Mouse (Mus musculus): ENCODE measurements around the gene Ugcg. TPM values are rescaled to one million over a fixed set of nuclear protein-coding genes. Genes with fewer than 3 reads are reported as not detected.
A peak's percentile ranks its signal among the peaks of the same experiment; 100 is the strongest.

Ugcg gene
- total RNA-seq, 2 experiments from 2014 or later, result 5.7 to 6.6 TPM

DNA sequence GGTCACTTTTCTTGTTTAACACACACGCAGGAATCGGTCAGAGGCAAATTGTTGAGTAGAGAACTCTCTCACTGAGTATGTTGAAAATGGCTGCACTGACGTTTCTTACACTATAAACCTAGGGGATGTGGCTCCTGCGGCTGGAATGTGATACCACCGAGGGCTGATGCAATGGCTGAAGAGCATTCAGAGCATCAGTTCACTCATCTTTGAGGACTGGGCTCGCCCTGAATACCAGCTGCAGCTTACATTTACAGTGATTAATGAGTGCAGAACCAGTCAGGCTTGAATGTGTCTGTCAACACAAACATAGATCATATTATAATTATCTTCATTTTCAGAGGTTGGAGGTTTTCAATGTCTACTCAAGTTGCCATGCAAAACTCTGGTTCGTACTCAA lies 29.1 kb downstream of the Ugcg start:
- DNase-seq, result no peak
- intact Hi-C loops (cut with DNase I), result no loop called here

DNA sequence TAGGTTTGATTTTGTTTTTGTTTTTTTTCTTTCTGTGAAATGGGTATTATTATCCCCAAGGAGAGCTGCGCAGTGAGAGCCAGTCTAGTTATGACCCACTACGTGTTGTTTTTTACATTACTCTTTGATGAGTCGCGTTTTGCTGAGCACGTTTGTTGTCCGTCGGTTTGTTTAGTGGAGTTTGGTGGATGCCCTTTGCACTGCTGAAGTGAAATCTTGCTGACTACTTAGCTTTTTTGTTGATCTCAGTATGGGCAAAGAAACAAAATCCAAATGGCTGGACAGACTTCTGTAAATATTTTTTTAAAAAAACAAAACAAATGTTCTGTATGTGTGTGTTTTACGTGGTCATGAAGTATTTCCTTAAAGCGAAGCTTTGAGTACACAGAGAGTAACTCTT lies 33.2 kb downstream of the Ugcg start:
- no peak for DNase-seq
- intact Hi-C loops (cut with DNase I), result no loop called here

DNA sequence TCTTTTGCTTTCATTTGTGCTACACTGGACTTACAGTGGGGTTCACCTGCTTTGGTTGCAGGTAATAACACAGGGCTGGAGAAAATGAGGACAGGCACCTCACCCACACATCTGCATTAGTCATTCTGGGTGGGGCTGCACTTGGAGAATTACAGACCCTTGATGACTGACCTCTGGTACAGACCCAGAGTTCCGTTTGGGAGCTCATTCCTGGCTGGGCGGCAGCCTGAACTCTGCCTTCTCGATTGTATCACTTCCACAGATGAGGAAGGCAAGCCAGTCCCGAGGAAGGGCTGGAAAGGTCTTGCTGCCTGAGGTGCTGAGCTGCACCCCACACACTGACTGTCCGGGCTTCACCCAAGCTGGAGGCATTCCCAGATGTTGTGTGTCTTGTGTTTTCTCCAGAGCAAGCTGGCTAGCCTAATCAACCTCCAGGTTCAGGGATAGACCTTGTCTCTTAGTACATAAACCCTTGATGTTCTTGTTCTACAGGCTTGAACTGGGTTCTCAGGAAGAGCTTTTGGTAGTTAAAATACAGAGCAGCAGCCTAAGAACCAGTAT lies 34.1 kb downstream of the Ugcg start:
- intact Hi-C loops (cut with DNase I), result no loop called here
- DNase-seq, result peak in 1 of 2 experiments; percentile 24

DNA sequence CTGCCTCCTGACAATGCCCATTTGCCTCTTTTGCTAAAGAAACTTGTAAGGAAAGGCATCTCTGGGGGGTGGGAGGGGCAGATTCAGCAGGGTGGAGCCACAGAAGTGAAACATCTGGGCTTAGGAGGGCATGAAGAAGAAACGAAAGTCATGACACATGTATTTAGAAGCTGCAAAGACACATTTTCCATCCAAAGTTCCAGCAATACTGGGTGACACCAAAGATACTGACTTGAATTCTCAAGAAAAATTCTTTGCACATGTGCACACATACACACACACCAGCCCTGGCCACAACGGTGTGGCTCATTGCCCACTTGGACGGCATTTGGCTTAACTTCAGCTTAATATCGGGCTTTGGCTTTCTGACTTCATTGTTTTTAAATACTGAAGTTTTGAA lies 35.8 kb downstream of the Ugcg start:
- intact Hi-C loops (cut with DNase I), result no loop called here
- DNase-seq, result peak in 1 of 2 experiments; percentile 24

DNA sequence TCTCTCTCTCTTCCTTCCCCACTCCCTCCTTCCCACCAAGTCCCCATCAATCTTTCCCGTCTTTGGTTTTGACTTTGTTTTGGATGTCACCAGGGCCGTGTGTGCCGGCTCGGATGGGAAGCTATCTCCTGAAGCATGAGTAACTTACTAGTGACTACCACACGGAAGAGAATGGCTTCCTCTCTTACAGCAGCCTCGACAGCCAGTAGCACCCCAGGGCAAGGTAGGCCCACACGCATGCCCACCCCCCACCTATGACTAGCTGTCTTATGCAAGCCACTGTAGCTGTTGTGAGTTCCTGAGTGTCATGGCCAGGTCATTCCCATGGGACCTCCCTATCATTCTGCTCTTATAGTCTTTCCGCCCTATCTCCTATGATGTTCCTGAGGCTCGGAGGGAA lies 38.0 kb downstream of the Ugcg start:
- intact Hi-C loops (cut with DNase I), result no loop called here
- DNase-seq, result no peak

DNA sequence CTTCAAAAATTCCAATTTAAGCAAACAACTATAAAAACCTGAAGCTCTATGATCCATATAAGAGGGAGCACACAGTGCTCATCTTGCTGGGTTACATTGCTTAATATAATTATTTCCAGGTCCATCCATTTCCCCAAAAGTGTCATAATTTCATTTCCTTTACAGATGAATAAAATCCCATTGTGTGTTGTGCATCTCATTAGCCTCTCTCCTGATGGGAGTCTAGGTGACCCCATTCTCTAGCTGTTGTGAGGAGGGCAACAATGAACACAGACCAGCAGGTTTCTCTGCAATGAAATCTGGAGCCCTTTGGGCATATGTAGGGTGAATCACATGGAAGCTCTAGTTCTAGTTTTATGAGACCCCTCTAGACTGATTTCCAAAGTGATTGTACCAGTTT lies 39.9 kb downstream of the Ugcg start:
- no peak for DNase-seq
- intact Hi-C loops (cut with DNase I), result no loop called here

DNA sequence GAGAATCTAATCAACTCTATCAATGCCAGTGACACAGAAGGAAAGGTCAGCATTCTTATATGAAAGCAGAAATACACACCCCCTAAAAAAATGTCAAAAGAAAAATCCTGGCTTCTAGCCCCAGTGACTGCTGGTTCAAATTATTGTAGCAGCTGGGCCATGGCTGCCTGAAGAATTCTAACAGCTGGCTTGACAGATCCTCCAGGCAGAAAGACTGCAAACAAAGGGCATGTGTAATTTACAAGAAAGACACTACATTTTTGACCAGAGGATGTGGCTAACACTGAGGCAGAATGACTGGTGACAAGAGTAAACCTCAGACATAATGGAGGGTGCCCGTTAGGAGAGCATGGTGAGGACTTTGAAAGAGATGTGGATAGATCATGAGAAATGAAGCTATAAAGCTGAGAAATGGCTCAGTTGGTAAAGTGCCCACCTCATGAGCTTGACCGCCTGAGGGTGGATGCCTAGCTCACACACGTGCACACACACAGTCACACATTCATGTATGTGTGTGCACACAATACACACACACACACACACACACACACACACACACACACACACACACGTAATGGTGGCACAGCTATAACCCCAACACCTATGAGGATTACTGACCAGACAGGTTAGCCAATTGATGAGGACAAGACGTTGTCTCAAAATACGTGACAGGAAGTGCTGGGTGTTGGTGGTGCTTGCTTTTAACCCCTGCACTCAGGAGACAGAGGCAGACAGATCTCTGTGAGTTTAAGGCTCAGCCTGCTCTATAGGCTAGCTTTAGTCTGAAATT lies 42.4 kb downstream of the Ugcg start:
- intact Hi-C loops (cut with DNase I), result no loop called here
- no peak for DNase-seq

DNA sequence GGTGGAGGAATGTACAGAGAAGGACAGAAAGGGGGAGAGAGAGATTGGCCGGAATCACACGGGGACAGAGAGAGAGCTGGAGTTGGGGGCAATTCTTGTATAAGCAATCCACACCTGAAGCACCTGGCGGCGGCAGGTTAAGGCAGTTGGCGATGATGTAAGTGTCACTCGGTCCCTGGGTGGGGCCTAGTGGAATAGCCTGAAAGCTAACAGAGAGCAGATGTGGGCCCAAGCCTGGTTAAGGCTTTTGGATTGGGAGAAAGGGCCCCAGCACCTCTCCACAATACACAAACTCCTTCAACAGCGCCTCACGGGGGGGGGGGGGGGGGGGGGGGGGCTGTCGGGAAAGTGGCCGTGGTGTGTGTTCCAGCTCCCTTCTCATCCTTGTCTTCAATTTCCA lies 45.0 kb downstream of the Ugcg start:
- DNase-seq, result no peak
- intact Hi-C loops (cut with DNase I), result no loop called here

DNA sequence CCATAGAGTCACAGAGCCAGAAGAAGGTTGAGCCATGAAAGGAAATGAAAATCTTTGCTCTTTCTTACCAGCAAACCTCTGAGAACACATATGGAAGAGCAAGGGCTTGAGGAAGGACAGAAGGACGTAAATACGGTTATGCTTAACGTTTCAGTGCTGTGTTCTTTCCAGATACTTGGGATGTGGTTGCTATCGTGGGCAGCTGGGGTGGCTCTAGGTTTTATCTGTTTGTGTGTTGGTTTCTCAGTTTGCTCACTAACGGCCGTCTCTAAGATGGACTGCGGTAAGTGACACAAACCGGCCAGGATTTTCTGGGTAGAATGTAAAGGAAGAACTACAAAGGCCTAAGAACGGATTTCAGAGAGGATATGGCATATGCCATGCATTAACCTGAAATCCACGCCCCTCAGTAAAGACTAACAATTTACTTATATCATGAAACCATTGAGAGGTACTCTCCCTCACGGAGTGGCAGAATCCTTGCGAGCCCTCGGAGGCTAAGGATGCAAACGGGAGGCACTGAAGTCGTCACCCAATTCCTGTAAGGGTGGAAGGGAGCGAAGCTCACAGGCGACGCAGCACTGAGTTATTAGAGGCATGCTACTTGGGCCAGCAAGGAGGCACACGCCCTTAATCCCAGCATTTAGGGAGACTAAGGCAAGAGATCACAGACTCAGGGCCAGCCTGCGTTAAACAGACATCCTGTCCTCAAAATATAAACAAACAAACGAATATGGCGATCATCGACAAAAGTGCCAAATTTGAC lies 45.6 kb downstream of the Ugcg start:
- no peak for DNase-seq
- intact Hi-C loops (cut with DNase I), result no loop called here

DNA sequence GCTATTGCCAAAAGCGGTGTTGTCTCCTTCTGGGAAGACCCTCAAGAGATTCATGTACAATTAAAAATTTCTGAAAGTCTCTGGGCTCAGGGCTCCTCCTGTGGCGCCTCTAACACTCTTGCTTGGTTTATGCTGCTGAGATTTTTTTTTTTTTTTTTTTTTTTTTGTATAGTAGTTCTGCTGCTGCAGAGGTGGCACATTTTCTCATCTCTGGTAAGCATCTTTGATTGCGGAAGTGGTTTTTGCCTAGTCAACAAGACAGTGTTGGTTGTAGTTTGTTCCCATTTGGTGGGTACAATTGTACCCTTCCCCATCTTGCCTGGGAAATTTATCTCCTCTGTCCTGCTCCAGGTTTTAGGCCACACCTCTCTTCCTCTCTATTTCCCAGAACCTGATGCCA lies 47.3 kb downstream of the Ugcg start:
- no peak for DNase-seq
- intact Hi-C loops (cut with DNase I), result no loop called here

DNA sequence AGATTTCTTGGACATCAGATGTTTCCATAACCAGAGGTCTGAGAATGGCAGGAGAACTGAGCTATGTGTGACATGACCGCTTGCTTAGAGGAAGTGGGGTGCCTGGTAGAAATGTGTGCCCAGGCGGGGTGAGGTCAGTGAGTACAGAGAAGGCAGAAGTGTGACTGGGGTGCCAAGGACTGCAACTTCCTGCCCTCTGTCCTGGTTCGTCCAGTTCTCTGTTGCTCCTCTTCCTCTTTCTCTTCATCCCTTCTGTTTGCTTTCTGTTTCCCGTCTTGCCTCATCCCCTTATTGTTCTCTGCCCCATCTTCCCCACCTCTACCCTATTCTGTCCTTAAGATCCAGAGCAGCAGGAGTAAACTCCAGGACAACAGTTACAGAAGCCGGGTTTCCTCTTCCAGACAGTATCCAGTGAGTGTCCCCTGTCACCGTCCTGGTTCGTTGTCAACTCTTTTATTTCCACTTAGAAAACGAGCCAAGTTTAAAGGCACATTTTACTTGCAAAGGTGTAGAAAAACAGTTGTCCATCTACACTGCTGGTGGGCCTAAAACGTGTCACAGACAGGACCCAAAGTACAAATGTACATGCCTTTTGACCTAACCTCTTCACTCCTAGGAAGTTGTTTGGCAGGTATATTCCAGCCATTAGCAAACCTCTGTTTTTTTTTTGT lies 49.7 kb downstream of the Ugcg start:
- intact Hi-C loops (cut with DNase I), result no loop called here
- no peak for DNase-seq

DNA sequence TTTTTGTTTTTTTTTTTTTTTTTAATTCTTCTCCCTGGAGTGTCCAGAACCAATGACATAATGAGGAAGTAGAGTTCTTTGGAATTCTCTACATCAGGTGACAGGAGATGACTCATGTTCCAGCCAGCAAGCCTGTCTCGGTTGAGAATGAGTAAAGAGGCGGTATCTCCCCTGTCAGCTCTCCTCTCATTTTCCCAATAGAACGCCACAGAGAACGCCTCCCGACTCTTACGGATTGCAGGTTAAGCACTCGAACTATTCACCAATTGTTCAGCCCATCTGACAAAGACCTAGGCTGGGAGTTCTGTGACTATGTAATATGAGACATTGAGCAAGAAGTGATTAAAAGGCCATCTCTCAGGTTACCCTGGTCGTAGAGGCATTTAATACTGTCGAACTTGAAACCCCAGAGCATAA lies 50.3 kb downstream of the Ugcg start:
- no peak for DNase-seq
- intact Hi-C loops (cut with DNase I), result no loop called here

DNA sequence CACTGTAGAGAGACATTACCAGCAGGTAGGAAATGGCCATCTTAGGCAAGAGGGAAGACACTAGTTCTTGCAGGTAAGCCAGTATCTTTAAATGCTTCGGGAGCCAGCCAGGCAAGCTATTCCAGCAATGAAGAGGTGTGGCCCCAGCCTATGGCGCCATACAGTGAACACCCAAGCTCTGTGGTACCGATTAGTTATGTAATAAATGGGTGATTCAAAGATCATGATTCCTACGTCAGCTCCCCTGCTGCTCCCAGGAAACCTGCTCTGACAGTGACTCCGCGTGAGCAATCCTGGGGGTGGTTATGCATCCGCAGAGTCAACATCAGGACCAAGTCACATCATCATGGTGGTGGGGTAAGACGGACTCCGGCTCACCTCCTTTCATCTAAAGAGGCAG lies 51.1 kb downstream of the Ugcg start:
- no peak for DNase-seq
- intact Hi-C loops (cut with DNase I), result loop anchor here (10.0 kb wide), 1 partner anchor 135 kb away; no protein-coding TSS in a partner anchor

DNA sequence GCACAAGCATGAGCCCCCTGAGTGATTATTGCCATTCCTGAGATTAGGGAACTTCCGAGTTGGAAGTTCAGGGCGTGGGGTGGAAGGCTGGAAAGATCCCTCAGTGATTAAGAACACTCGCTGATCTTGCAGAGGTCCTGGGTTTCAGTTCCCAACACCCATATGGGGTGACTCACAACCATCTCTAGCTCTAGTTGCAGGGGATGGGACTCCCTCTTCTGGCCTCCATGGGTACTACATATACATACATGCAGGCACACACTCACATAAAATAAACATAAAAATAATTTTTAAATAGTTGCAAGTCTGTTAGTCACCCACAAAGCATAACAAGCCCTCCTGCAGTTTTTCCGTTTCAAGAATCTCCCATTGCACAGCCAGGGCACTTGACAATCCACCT lies 52.0 kb downstream of the Ugcg start:
- DNase-seq, result no peak
- intact Hi-C loops (cut with DNase I), result loop anchor here (10.0 kb wide), 1 partner anchor 136 kb away; no protein-coding TSS in a partner anchor

DNA sequence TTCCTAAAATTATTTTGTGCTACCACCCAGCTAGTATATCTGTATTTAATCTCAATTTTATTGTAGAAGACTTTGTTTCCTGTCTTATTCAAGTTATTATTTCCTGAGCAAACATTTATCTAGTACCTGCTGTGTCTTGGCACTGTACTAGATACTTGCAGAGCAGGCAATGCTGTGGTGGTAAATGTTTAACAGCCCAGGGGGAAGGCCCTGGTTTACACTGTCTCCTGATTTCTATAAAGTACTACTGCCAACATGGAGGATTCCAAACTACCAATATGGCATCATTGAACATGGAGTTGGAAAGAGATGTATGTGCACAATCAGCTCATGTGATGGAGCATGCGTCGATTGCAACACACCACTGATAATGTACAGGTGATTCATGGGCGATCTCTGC lies 53.2 kb downstream of the Ugcg start:
- no peak for DNase-seq
- intact Hi-C loops (cut with DNase I), result loop anchor here (10.0 kb wide), 1 partner anchor 137 kb away; no protein-coding TSS in a partner anchor

DNA sequence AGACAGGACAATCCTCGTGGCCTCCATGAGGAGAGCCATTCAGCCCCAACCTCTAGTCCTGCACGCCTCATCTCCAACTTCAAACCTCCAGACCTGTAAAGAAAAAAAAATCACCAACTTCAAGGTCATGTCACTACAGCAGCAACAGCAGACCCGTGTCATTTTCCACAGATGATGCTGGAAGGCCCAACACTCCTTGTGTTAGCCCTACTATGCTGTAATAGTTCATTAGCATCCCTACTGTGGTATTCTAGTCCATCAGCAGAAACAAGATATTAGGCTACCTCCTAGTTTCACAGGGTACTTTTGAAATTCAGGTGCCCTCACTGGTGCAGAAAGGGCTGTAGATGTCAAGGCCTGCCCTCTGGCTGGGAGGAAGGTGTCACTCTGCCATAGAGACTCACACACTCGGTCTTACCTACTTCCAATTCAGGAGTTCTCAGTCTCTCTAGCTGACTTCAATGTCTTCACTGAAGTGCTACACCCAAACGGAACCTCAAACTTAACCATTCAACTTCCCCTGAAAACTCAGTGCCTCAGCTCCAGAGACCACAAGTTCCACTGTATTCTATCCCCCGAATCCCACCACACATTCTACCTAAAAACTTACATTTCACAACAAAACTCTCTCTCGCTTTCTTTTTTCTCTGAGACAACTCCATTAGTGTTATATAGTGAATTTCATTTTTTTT lies 54.9 kb downstream of the Ugcg start:
- DNase-seq, result no peak
- intact Hi-C loops (cut with DNase I), result loop anchor here (10.0 kb wide), 1 partner anchor 139 kb away; no protein-coding TSS in a partner anchor

DNA sequence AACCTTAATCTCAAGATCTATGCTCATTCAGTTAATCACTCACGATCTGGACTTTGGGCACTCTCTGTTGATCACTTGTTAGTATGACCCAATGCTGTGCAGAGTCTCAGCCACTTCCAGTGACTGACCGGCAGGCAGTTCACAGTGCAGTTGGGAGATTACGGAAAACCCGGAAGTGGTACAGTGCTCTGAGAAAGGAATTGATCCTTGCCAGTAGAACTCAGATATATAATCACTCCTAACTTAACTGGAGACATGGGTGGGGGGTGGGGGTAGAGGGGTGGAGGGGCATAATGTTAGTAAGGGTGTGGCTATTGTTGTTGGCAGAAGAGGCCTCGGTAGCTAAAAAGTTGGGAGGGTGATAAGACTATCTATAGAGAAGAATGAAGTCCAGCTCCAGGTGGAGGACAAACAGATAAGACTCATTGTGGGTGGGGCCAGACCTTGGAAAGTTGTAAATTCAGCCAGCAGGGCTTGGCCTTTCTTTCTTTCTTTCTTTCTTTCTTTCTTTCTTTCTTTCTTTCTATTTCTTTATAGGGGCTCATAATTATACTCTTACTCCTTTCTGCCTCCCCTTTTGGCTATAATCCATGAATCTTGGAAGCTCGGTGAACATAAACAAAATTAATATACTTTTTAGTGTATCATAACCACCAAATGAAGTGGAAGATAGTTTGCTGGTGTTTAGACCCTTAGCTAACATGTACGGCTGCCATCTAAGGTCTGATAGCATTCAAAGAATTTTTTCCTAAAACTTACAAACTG lies 55.9 kb downstream of the Ugcg start:
- intact Hi-C loops (cut with DNase I), result loop anchor here (10.0 kb wide), 1 partner anchor 140 kb away; no protein-coding TSS in a partner anchor
- DNase-seq, result no peak

DNA sequence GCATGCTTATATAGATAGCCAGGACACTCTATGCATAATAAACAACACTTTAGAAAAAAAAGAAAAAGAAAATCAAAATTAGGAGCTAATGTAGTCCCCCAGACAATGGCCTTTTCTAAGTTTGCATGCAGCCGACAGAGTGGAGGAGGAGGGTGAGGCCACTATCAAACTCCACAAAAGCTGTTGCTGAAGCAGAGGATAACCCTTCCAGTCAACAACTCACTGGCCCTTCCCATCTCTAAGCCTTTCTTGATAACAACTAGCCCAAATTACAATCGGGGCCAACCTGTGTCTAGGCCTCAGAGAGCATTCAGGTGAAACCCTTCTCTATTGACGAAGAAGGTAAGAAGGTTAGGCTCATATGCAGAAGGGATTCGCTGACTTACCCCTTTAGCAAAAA lies 56.7 kb downstream of the Ugcg start:
- intact Hi-C loops (cut with DNase I), result loop anchor here (10.0 kb wide), 1 partner anchor 141 kb away; no protein-coding TSS in a partner anchor
- DNase-seq, result no peak

DNA sequence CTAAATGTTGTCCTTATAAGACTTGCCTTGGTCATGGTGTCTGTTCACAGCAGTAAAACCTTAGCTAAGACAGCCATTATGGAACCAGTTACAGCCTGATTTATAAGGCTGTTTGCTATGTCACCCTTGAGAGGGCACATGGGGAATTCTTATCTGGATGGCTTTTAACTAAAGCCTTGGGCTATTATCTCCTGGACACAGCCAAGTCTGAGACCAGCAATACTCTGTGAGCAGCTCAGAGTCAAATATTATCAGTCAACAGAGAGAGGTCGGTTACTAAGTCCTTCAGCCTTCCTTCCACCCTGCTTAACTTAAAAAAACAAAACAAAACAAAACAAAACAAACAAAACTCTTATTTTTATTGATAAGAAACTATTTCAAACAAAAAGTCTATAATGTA lies 58.5 kb downstream of the Ugcg start:
- intact Hi-C loops (cut with DNase I), result loop anchor here (10.0 kb wide), 1 partner anchor 143 kb away; no protein-coding TSS in a partner anchor
- no peak for DNase-seq
